Mouse (Mus musculus): Measurements from ENCODE around the gene Ndrg2. TPM values are rescaled to one million over a fixed set of nuclear protein-coding genes. Genes with fewer than 3 reads are reported as not detected.
"Not testable (repeated sequence)": the region's sequence is repeated elsewhere in the genome, so short reads cannot be mapped to it uniquely, and the experiment has no call there.

Ndrg2 gene
- polyA plus RNA-seq, 1 experiment from 2014 or later = 11.0 TPM

GRCm38 (mm10) chr14:51932092-51933020 is 18.4 kb upstream of the Ndrg2 start:
- Histone ChIP-seq H3K4me3 (ENCODE audit: low read depth, low read length) (no peak overlapping the region), H3K4me1 (ENCODE audit: control insufficient read depth, insufficient read depth, low read length) (no peaks in the 10 kb centered on the region), H3K27me3 (ENCODE audit: control insufficient read depth, insufficient read depth, low read length) (no peaks in the 10 kb centered on the region), H3K27ac (replicated peaks; ENCODE audit: low read depth, low read length) (no peak overlapping the region), H3K36me3 (replicated peaks; ENCODE audit: control insufficient read depth, insufficient read depth, low read depth, low read length) (no peaks in the 10 kb centered on the region), H3K4me2 (ENCODE audit: low read depth, low read length) (no peak overlapping the region), H3K9me3 (replicated peaks; ENCODE audit: control insufficient read depth, low read length) (no peaks in the 10 kb centered on the region), H3K9ac (replicated peaks; ENCODE audit: low read length) (no peak overlapping the region)
- DNase-seq (ENCODE audit: low spot score) = no peak
- ATAC-seq (replicated peaks; ENCODE audit: insufficient number of reproducible peaks, low FRiP score, low TSS enrichment, low read depth) = no peak
- WGBS = 75% methylated on average over 10 of the region's 10 CpGs

- ATAC-seq (replicated peaks; ENCODE audit: insufficient number of reproducible peaks, low FRiP score, low TSS enrichment, low read depth) = peak; percentile 54
- Histone ChIP-seq H3K9ac (replicated peaks; ENCODE audit: low read length) (0 out of 2 replicates have a peak overlapping the region, but pooled peaks have one; percentile 23), H3K4me2 (ENCODE audit: low read depth, low read length) (no peak overlapping the region), H3K9me3 (replicated peaks; ENCODE audit: control insufficient read depth, low read length) (no peaks in the 10 kb centered on the region), H3K36me3 (replicated peaks; ENCODE audit: control insufficient read depth, insufficient read depth, low read depth, low read length) (no peaks in the 10 kb centered on the region), H3K27me3 (ENCODE audit: control insufficient read depth, insufficient read depth, low read length) (no peaks in the 10 kb centered on the region), H3K27ac (replicated peaks; ENCODE audit: low read depth, low read length) (no peak overlapping the region), H3K4me3 (ENCODE audit: low read depth, low read length) (no peak overlapping the region), H3K4me1 (ENCODE audit: control insufficient read depth, insufficient read depth, low read length) (no peaks in the 10 kb centered on the region)
- WGBS = 36% methylated on average over 5 of the region's 5 CpGs
- peak; percentile 80 for DNase-seq (ENCODE audit: low spot score)
Measured at GRCm38 (mm10) chr14:51930824-51931223, 16.9 kb upstream of the Ndrg2 start.

GRCm38 (mm10) chr14:51929968-51930367 is 16.0 kb upstream of the Ndrg2 start:
- Histone ChIP-seq H3K4me1 (ENCODE audit: control insufficient read depth, insufficient read depth, low read length) (no peaks in the 10 kb centered on the region), H3K4me2 (ENCODE audit: low read depth, low read length) (no peak overlapping the region), H3K9me3 (replicated peaks; ENCODE audit: control insufficient read depth, low read length) (no peaks in the 10 kb centered on the region), H3K27ac (replicated peaks; ENCODE audit: low read depth, low read length) (no peak overlapping the region), H3K27me3 (ENCODE audit: control insufficient read depth, insufficient read depth, low read length) (no peaks in the 10 kb centered on the region), H3K4me3 (ENCODE audit: low read depth, low read length) (no peak overlapping the region), H3K36me3 (replicated peaks; ENCODE audit: control insufficient read depth, insufficient read depth, low read depth, low read length) (no peaks in the 10 kb centered on the region), H3K9ac (replicated peaks; ENCODE audit: low read length) (no peak overlapping the region)
- ATAC-seq (replicated peaks; ENCODE audit: insufficient number of reproducible peaks, low FRiP score, low TSS enrichment, low read depth) (no peak), DNase-seq (ENCODE audit: low spot score) (no peak)
- WGBS = 67% methylated on average over 9 of the region's 9 CpGs

- WGBS = 85% methylated on average over 8 of the region's 8 CpGs
- Histone ChIP-seq H3K4me1 (ENCODE audit: control insufficient read depth, insufficient read depth, low read length) (no peaks in the 10 kb centered on the region), H3K4me3 (ENCODE audit: low read depth, low read length) (no peak overlapping the region), H3K9ac (replicated peaks; ENCODE audit: low read length) (no peak overlapping the region), H3K9me3 (replicated peaks; ENCODE audit: control insufficient read depth, low read length) (no peaks in the 10 kb centered on the region), H3K4me2 (ENCODE audit: low read depth, low read length) (no peak overlapping the region), H3K27ac (replicated peaks; ENCODE audit: low read depth, low read length) (no peak overlapping the region), H3K36me3 (replicated peaks; ENCODE audit: control insufficient read depth, insufficient read depth, low read depth, low read length) (no peaks in the 10 kb centered on the region), H3K27me3 (ENCODE audit: control insufficient read depth, insufficient read depth, low read length) (no peaks in the 10 kb centered on the region)
- no peak for ATAC-seq (replicated peaks; ENCODE audit: insufficient number of reproducible peaks, low FRiP score, low TSS enrichment, low read depth)
- DNase-seq (ENCODE audit: low spot score) = no peak
Measured at GRCm38 (mm10) chr14:51929309-51929943, 15.5 kb upstream of the Ndrg2 start.

- not testable (repeated sequence) for H3K27ac ChIP-seq (replicated peaks; ENCODE audit: low read depth, low read length); H3K4me2 ChIP-seq (ENCODE audit: low read depth, low read length); H3K4me1 ChIP-seq (ENCODE audit: control insufficient read depth, insufficient read depth, low read length); ATAC-seq (replicated peaks; ENCODE audit: insufficient number of reproducible peaks, low FRiP score, low TSS enrichment, low read depth); DNase-seq (ENCODE audit: low spot score); H3K9me3 ChIP-seq (replicated peaks; ENCODE audit: control insufficient read depth, low read length); H3K36me3 ChIP-seq (replicated peaks; ENCODE audit: control insufficient read depth, insufficient read depth, low read depth, low read length); H3K4me3 ChIP-seq (ENCODE audit: low read depth, low read length); H3K27me3 ChIP-seq (ENCODE audit: control insufficient read depth, insufficient read depth, low read length); H3K9ac ChIP-seq (replicated peaks; ENCODE audit: low read length)
- 92% methylated on average over 11 of the region's 11 CpGs for WGBS
Measured at GRCm38 (mm10) chr14:51926930-51927329, 13.0 kb upstream of the Ndrg2 start.

GRCm38 (mm10) chr14:51923492-51923891 is 9.5 kb upstream of the Ndrg2 start:
- 83% methylated on average over 4 of the region's 4 CpGs for WGBS
- Histone ChIP-seq H3K27ac (replicated peaks; ENCODE audit: low read depth, low read length) (no peak overlapping the region), H3K36me3 (replicated peaks; ENCODE audit: control insufficient read depth, insufficient read depth, low read depth, low read length) (no peaks in the 10 kb centered on the region), H3K4me1 (ENCODE audit: control insufficient read depth, insufficient read depth, low read length) (no peaks in the 10 kb centered on the region), H3K27me3 (ENCODE audit: control insufficient read depth, insufficient read depth, low read length) (no peaks in the 10 kb centered on the region), H3K4me3 (ENCODE audit: low read depth, low read length) (no peak overlapping the region), H3K9me3 (replicated peaks; ENCODE audit: control insufficient read depth, low read length) (no peaks in the 10 kb centered on the region), H3K9ac (replicated peaks; ENCODE audit: low read length) (no peak overlapping the region), H3K4me2 (ENCODE audit: low read depth, low read length) (no peak overlapping the region)
- ATAC-seq (replicated peaks; ENCODE audit: insufficient number of reproducible peaks, low FRiP score, low TSS enrichment, low read depth) = no peak
- DNase-seq (ENCODE audit: low spot score) = no peak

- no peak for DNase-seq (ENCODE audit: low spot score)
- Histone ChIP-seq H3K27me3 (ENCODE audit: control insufficient read depth, insufficient read depth, low read length) (no peaks in the 10 kb centered on the region), H3K9me3 (replicated peaks; ENCODE audit: control insufficient read depth, low read length) (no peaks in the 10 kb centered on the region), H3K4me1 (ENCODE audit: control insufficient read depth, insufficient read depth, low read length) (no peaks in the 10 kb centered on the region), H3K4me3 (ENCODE audit: low read depth, low read length) (no peak overlapping the region), H3K36me3 (replicated peaks; ENCODE audit: control insufficient read depth, insufficient read depth, low read depth, low read length) (no peaks in the 10 kb centered on the region), H3K27ac (replicated peaks; ENCODE audit: low read depth, low read length) (no peak overlapping the region), H3K9ac (replicated peaks; ENCODE audit: low read length) (no peak overlapping the region), H3K4me2 (ENCODE audit: low read depth, low read length) (no peak overlapping the region)
- no peak for ATAC-seq (replicated peaks; ENCODE audit: insufficient number of reproducible peaks, low FRiP score, low TSS enrichment, low read depth)
- 83% methylated on average over 2 of the region's 2 CpGs for WGBS
Measured at GRCm38 (mm10) chr14:51922910-51923309, 9.0 kb upstream of the Ndrg2 start.

GRCm38 (mm10) chr14:51922571-51922865 is 8.6 kb upstream of the Ndrg2 start, which contains the start of gene Rnase13:
Gene Rnase13, minus strand, starts transcription at chr14:51922773.
- no peak within 1 kb of the TSS for H3K9ac ChIP-seq (replicated peaks; ENCODE audit: low read length)
- WGBS = 79% methylated on average over 7 of the region's 7 CpGs

More at GRCm38 (mm10) chr14:51922571-51922865, 8.6 kb upstream of the Ndrg2 start, which contains the start of gene Rnase13:
- Histone ChIP-seq H3K4me3 (ENCODE audit: low read depth, low read length) (no peak within 1 kb of the TSS), H3K36me3 (replicated peaks; ENCODE audit: control insufficient read depth, insufficient read depth, low read depth, low read length) (no peaks in the 10 kb centered on the region), H3K27me3 (ENCODE audit: control insufficient read depth, insufficient read depth, low read length) (no peaks in the 10 kb centered on the region), H3K9me3 (replicated peaks; ENCODE audit: control insufficient read depth, low read length) (no peaks in the 10 kb centered on the region), H3K4me1 (ENCODE audit: control insufficient read depth, insufficient read depth, low read length) (no peaks in the 10 kb centered on the region), H3K4me2 (ENCODE audit: low read depth, low read length) (no peak within 1 kb of the TSS), H3K27ac (replicated peaks; ENCODE audit: low read depth, low read length) (no peak within 1 kb of the TSS)
- DNase-seq (ENCODE audit: low spot score) = no peak
- ATAC-seq (replicated peaks; ENCODE audit: insufficient number of reproducible peaks, low FRiP score, low TSS enrichment, low read depth) = no peak

Data from embryonic facial prominence, embryonic 11.5 days (tissue).